Mouse (Mus musculus) cortical plate, adult 2 months (tissue): ENCODE measurements around the gene Fgf5.

Source experiments
- CTCF ChIP-seq: fragments of 200-500 bp; IDR thresholded peaks from 2 replicates; pipeline ENCODE4 v1.5.1; 2011; ENCODE audit warnings: mild to moderate bottlenecking, control low read depth, low read length; ENCODE audit not compliant: insufficient read depth; ENCODE audit errors: extremely low read depth
- POLR2A ChIP-seq: fragments of 200-500 bp; IDR thresholded peaks from 2 replicates; pipeline ENCODE4 v1.6.1; 2011; ENCODE audit warnings: mild to moderate bottlenecking, low read length, control low read depth; ENCODE audit not compliant: insufficient read depth; ENCODE audit errors: extremely low read depth

DNA sequence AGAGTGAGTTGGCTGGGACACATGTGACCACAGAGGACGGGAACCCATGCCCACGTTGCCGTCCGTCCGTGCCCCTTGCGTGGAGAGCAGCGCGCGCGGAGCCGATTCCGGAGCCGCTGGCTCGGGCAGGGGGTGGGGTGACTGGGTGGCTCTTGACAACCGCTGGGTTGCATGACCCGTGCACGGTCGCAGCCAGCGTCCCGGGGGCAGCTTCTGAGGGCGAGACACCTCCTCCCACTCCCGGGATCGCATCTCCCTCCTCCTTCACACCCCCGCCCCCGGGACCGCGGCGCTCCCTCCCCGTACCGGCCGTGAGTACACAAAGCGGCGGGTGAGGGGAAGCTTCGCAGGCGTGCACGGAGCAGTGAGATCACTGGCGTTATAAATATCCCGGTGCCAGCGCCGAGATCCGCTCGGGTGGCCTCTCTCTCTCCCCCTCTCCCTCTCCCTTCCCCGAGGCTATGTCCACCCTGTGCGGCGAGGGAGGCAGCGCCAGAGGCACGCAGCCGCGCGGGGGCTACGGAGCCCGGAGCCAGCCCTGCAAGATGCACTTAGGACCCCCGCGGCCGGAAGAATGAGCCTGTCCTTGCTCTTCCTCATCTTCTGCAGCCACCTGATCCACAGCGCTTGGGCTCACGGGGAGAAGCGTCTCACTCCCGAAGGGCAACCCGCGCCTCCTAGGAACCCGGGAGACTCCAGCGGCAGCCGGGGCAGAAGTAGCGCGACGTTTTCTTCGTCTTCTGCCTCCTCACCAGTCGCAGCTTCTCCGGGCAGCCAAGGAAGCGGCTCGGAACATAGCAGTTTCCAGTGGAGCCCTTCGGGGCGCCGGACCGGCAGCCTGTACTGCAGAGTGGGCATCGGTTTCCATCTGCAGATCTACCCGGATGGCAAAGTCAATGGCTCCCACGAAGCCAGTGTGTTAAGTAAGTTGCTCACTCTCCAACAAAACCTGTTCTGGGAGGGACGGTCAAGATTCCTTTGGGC is at the start of gene Fgf5:
- TF ChIP-seq CTCF, result no peak
- TF ChIP-seq POLR2A, result no peak; the same call in 1 of the 2 replicates
